Mouse (Mus musculus): ENCODE data around the gene Csnk2b.

DNA sequence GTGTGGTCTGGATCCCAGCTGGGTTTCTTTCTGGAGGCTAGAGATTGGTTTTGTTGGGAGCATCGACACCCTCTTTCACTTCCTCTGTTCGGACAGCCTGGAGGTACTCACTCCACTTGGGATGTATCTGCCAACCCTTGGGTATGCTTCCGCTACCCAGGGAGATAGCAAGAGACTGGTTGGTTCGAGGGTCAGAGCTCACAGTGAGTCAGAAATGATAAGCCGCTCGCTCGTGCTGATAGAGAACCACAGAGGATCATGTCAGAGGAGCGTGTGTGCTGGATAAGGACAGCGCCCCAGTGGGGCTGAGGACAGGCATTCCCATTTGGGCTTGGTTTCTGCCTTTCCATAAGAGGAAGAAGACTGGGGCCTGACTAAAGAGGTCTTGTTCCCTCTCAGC is 42.1 kb downstream of the Csnk2b start:
- TF ChIP-seq CTCF (IDR thresholded peaks at IDR 0.05; ENCODE audit: borderline replicate concordance, extremely low read depth, insufficient read depth, insufficient read length): no peak
- no peak for TF ChIP-seq POLR2A (IDR thresholded peaks at IDR 0.05; ENCODE audit: borderline replicate concordance, extremely low read depth, insufficient read depth, insufficient read length, poor library complexity, severe bottlenecking)

Data from brain, embryonic 14.5 days (tissue).